Mouse (Mus musculus) lung, postnatal 25 days (tissue): ENCODE measurements around the gene Asb18.

ENCODE experiments used
- DNase-seq: peaks from one replicate; pipeline ENCODE4 v3.0.0; 2022; ENCODE audit warnings: low spot score

The Asb18 gene

DNA sequence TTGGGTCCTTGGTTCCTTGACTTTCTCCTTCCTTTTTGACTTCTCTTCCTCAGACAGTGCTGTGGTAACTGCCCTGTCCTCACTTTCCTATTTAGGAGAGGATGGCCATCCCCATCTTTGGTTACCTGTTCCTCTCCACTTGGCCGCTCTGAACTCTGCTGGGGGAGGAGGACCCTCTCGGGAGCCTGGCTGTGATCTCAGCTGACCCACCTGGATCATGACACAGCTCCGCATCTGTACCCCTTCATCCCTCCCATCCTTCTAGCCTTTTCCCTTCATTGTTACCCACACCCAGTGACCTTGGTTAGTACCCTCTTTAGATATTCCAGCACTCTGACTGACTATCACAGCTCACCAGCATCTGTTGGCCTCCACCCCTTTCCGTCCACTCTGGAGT lies 44.8 kb downstream of the Asb18 start:
- DNase-seq, result no peak

DNA sequence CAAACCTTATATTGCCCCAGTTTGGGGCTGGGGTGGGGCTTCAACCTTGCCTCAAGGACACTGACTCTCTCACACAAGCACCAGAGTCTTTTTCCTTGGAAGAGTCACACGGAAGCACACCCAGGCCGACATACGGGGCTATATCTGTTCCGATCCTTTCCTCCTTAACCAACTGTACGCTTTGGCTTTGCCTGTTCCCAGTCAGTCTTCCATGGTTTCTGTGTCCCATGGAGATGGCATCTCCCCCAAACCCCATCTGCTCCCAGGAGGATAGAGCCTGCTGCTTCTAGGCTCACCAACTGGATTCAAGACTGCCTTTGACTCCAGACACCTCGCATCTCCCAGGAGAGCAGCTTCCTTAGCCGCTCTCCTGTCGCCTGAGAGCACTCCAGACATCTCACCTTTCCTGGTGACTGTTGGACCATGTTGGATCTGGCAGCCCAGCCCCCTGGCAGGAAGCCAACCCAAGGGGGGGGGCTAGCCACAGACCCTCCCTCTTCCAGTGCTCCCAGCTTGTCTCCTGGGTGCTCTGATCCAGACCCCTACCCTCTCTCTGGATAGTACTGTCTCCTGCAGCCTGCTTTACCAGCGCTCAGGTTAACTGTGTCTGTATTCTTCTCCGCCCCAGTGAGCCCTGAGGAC lies 45.3 kb downstream of the Asb18 start:
- no peak for DNase-seq

DNA sequence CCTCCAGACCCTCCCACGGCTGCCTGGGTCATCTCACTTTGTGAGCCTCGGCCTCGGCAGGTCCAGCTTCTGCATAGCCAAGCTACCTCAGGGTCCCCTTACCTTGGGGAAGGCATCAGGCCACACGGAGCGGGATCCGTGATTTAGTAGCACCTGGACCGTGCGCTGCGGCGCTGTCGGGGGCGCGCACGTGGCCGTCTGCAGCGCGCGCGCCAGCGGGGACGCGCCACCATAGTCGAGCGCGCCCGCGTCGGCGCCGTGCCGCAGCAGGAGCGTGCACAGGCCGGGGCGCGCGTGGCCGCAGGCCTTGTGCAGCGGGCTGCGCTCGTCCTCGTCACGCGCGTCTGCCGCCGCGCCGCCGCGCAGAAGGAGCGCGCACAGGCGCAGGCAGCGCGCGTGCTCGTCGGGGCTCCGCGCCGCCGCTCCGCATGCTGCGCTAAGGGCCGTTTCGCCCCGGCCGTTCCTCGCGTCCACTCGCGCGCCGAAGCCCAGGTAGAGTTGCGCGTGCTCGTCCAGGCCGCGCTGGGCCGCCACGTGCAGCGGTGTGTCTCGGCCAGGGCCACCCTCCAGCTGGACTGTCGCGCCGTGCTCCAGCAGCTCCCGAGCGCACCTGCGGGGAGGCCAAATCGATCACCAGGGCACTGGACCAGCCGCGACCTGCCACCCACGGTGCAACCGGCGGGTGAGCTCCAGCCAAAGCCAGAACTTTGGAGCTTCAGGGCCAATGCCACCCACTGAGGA lies 46.2 kb downstream of the Asb18 start:
- no peak for DNase-seq

DNA sequence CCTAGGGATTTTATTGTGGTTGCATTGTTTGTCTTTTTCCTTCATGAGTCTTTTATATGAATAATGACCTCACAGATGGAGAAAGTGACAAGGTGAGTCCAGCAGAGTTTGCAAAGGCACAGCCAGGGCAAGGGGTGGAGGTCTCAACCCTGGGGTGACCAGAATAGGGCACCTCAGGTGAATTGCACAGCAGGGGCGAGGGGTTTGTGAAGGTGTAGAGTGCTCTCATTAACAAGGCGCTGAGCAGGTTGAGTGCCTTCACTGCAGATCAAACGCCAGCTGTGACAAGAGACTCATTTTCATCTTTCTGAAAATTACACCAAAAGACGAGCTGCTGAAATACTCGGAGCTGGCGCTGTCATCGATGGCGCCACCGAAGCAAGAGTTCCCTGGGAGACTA lies 46.9 kb downstream of the Asb18 start:
- DNase-seq, result no peak

DNA sequence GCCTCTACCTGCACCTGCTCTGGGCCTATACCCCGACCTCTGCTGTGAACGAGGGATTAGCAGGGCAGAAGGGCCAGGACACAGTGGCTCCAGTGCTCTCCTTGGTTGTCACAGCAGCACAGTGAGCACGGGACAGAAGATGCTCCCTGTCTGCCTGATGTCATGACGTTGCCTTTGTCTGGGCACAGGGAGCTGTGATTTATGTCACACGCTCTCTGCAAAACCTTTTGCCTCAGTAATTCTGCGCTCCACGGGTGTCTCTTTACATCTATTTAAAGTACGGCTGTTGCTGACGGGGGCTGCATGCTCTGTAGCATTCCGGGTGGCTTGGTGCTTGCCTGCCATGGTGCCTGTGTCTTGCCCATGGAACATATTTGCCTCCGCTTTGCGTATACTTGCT lies 50.0 kb downstream of the Asb18 start:
- no peak for DNase-seq

DNA sequence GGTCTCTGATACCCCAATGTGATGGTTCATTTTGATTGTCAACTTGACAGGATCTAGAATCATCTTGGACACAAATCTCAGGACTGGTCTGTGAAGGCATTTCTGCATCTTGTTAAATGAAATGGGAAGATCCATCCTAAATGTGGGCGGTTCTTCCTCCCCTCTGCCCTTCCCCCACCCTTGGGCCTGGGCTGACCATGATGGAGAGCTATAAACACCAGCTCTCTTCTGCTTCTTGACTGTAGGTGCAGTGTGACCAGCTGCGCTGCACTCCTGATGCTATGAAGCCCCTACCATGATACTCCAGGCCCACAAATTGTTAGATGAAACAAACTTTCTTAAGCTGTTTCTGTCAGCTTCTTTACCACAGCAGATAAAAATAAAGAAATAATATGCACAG lies 51.2 kb downstream of the Asb18 start:
- no peak for DNase-seq

DNA sequence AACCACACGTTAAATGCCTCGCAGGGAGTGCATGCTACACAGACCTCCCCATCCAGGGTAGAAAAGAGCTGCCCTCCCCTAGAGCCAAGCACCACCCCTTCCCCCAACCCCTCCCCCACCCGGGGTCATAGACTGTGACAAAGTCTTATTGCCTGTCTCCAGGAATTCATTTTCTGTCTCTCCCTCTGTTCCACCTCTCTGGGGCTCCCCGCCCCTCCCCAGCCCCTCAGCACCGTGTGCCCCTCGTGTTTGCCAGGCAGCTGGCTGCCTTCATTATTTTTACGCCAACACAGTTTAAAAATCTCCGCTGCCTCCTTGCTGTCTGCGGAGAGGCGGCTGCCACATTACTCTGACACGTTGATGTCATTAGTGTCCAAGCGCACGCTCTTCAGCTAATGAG lies 52.4 kb downstream of the Asb18 start:
- no peak for DNase-seq

DNA sequence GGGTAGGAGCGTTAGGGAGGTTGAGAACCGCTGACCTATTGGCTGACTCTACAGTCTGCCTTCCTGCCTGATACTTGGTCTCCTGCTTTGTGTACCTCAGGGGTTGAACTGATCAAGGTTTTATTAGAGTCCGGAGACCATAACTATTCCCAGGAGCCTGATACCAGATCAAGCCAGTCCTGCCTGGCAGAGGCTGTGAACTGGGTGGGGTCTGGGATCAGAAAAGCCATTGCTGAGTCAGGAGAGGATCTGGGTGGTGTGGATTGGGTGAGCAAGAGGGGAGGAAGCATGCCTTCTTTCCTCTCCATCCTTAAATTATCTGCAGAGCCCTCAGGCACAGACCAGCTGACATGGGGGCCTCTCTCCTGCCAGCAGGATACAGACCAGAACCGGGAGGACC lies 55.1 kb downstream of the Asb18 start:
- no peak for DNase-seq

DNA sequence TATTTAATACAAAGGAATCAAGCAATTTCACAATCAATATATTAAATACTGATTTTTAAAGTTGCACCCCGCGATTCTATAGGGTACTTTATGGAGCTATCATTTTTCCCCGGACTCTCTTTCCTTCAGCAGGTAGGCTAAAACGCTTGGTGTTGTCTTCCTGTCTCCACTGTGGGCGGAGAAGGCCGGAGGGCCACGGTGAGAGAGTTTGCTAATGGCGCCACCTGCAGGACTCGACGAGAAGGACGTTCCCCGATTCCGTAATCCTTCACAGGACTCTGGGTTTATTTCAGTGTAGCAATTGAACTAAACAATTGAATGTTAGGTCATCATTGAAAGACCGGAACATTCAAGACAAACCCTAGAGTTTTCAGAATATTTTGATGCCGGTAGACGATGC lies 71.3 kb downstream of the Asb18 start:
- DNase-seq, result peak; percentile 72

DNA sequence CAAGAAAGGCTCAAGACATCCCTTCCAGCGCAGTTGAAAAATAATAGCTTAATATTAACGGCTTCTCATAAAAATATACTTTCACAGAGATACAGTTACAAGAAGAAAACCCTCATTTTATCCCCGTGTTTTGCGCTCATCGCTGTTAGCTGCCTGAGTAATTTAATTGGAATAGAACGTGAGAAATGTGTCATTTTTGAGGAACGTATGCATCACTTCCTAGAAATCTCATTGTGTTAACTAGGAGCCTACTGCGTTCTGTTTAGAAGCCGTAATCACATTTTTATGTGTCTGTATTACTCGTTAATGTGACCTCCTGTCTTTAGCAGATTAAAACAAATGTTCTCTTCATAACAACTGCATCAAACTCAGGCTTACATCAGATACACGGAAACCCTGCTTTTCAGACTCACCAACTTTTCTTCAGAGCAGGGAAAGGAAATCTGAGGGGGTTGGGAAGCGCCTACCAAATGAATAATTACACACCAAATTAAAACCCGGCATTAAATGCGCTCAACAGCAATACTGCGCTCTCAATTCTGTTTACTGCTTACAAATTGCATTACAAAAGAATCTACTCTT lies 72.0 kb downstream of the Asb18 start:
- no peak for DNase-seq

DNA sequence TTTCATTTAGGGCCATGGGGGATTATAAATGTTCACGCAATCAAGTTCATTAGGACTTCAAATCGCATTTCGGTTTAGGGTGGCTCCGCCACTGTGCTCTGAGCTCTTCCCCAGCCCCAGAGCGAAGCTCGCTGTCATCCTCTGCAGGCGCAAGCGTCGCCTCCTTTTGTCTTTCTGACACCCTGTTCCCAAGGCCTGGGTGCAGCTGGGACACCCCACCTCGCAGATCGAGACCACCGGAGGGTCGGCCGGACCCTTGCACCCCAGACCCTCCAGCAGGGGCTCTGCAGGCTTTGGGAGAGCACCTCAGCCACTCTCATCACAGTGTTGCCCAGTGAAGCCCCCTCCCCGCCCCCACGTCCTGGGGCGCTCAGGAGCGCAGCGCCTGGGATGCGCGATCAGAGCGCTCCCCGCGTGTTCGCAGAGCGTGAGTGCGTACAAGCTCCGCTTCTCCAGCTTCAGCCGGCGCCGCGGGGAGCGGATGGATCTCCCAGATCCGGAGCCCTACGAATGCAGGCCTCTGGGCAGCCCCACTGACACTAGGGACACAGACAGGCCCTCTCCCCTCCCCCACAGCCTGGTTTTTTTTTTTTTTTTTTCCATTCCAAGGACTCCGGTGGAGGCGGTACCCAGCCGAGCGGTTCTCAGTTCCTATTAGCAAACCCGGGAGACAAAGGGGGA lies 72.6 kb downstream of the Asb18 start:
- DNase-seq, result no peak

DNA sequence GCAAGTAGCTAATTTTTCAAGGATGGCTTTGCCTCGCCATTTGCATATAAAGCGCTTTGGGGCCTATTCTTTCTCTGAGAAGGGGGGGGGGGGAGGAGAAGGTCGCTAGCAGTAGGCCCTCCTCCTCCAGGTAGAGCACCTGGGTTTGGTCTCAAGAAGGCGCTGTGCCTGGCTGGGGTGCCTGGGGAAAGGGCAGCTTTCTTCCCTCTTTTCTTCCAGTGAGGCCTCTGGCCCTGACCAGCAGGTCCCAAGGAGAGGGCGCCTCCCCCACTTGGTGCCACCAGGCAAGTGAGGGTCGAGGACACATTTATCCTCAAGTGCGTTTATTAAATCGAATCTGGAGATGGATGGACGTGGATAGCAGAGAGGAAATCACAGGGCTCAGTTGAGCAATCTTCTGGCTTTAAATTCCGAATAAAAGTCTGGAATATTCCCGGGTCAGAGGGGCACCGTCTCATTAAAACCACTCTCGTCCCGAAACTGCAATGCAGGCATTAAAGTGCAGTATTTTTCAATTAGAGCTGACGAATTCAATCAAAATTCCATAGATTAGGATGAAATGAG lies 73.4 kb downstream of the Asb18 start:
- no peak for DNase-seq

DNA sequence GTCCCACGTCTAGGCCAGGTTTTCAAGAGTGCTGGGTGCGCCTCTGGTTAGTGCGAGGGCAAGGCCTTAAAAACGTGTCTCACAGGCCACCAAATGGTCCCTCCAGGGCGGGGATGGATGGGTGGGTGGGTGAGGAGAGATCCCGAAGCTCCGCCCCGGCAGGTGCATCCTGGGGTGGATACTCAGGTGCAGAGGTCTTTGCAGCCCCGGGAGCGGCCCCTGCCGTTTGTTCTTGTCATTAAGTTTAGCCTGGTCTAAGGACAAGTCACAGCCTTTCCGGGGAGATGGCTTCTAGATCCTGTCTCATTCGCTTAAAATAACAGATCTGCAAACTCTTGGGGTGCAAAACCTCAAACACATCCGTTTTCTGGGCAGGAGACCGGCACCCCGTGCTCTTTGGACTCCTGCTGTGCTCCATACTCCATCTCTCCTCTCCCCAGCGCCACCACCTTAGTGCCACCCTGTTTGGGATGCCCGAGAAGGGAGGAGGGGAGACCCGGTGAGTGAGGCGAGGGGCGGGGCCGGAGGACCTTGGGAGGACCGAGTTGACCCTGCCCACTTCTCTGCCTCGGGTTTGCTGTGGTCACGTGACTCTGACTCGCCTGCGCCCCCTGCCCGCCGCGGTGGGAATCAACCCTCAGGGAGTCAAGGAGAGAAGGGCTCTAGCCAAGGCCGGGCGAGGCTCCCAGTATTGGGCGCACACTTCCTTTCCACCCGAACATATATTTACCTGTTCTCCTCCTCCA lies 74.3 kb downstream of the Asb18 start:
- DNase-seq, result peak; percentile 77

DNA sequence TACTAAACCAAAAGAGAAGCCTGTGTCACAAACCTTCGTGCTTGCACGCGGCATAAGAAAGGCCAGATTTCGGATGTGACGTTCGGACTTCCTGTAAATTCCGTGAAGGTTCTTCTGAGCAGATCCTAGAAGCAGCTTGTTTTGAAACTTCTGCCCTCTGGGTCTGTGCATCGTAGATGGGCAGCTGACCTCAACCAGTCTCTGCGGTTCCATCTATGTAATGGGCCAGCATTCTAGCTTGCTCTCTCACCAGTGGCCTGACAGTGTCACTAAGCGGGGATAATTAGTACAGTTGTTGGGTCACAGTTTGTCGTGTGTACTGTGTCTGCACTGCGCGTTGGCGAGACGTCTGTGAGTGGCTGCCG lies 74.9 kb downstream of the Asb18 start:
- DNase-seq, result no peak

DNA sequence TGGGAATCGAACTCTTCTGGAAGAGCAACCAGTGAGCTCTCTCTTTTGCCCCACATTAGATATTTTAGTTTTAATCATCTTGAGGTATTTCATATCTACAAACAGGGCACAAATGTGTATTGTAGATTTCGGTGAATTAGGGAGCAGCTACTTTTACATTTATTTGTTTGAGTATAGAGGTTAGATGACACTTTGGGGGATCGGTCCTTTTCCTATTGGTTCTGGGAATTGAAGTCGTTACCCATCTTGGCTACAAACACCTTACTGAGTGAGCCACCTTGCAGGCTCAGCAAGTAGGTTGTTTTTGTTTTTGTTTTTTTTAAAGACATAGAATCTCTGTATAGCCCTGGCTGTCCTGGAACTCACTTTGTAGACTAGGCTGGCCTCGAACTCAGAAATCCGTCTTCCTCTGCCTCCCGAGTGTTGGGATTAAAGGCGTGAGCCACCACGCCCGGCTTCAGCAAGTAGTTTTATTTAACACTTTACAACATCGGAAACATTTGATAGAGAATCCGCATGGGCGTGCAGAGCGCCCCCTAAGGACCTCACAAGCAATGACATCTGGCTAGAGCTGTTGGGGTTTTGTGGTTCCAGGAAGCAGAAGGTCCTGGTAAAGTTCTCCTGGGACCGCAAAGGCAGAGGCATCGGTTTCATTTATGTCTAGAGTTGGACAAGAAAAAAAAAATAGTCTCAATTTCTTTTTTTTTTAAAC lies 75.4 kb downstream of the Asb18 start:
- no peak for DNase-seq

DNA sequence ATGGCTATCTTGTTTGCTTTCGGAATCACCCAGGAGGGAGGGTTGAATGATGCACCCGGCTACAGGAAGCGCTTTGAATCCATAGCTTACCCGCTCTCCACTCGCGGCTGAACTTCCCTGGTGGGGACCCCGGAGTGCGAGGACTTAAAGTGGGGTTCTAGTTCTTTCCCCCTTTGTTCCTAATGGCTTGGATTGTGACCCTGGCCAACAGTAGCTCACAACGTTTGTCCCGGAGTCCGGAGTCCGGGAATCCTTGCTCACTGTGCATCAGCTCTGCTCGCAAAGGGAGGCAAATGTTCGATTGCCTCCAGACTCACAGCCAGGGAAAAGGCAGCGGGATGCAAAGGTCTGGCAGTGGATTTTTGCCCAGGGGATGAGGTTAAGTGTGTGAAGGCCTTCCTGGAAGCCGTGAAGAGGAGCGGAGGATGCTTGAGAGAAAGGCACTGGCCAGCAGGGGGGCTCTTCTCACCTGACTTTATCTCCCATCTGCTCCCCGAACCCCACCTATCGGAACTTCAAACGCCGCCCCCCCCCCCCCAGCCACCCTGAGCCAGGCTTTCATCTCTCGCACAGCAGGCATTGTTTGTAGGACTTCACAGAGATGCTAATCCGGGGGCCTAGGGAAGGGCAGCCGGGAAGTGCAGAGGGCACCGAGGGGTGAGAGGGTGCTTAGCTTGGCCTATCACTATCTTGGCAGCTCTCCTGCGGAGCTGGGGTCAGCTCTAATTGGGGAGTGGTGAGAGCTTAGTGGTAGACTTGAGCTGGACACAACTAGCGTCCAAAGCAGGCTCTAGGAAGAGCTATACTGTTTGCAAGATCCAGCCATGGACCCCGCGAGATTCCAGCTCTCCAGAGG lies 78.7 kb downstream of the Asb18 start:
- DNase-seq, result no peak

DNA sequence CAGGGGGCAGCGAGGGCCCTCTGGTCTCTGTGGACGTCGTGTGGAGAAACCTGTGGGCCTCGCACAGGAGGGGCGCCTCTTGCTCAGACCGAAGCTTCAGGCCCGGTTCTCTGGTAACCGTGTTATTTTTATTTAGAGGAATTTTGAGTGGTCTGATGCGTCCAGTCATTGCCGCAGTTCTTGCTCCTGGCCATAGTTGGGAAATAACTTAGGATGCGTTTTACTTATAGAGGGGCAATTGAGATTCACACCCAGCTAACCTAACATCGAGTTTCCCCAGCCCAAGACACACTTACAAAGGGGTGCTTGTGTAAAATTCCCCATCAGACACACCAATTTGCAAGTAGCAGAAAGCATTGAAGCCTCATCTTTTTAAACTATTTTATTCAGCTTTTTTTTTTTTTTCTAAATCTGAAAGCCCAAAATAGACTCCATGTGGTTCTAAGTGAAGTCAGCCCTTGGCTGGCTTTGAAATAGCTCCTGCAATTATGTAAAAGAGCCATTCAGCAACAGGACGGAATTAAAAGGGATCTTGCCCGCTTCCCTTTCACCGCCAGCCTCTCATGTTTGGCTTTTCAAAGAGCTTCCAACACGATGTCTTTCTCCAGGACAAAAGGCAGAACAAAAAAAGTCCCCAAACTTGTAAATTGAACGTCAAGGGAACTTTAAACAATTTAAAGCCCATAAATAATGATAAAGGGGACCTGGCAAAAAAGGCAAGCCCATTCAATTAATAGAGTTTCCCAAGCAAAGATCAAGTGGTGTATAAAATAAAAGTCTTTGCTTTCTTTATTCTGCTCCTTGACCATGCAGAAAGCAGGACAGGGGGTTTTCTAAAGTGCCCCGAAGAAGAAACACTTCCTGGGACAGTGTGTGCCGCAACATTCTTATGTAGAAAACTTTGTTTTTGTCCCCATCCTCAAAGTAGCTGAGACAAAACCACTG lies 79.9 kb downstream of the Asb18 start:
- no peak for DNase-seq

DNA sequence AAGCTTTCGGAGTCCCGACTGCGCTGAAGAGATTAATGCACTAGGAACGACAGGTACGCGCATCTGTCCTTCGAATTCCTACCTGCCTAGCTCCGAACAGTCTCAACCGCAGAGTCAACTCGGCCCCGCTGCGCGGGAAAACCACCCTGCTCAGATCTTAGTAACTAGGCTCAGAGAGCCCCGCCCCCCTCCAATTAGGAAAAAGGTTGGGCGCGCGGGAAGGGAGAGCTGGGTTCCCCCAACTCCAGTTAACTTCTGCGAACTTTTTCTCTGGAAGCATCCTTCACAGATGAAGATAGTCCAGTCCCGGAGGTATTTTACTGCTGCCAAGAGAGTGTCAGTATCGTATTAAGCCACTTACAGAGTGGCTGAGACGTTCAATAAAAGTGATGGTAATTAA lies 80.7 kb downstream of the Asb18 start:
- no peak for DNase-seq

DNA sequence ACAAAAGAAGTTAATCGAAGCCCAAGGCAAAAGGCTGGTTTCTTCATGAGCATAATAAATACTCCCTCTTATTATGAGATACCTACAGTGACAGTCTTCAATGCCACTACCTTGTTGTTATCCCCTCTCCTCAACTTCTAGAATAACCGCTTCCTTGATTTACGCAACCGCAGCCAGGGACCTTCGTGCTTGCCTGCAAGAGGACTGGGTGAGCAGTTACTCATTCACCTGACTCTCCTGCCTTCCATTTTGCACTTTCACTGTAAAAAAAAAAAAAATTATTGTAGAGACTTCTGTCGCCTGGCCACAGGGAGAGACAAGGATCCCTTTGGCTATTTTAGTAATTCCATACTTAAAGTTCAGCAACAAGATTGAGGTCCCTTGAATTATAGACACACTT lies 81.4 kb downstream of the Asb18 start:
- DNase-seq, result no peak
